Mouse (Mus musculus) liver, adult 2 months (tissue): ENCODE results near the gene Galntl6. TPM values are rescaled to one million over a fixed set of nuclear protein-coding genes. Genes with fewer than 3 reads are reported as not detected.

Experiments used
- DNase-seq: peaks from one replicate; pipeline ENCODE4 v3.0.0-alpha.2; 2011; ENCODE audit warnings: low read depth, low spot score; ENCODE audit errors: extremely low read depth
- H3K27ac ChIP-seq: fragments of 200-500 bp; replicated peaks from 2 replicates; pipeline ENCODE4 v1.5.1; 2012; ENCODE audit warnings: low read depth, mild to moderate bottlenecking, control low read depth, inconsistent platforms, low read length; ENCODE audit not compliant: insufficient read depth
- H3K27me3 ChIP-seq: fragments of 200-500 bp; 2 replicates; pipeline ENCODE4 v1.6.1; 2012; ENCODE audit warnings: mild to moderate bottlenecking, moderate library complexity, low read length, inconsistent platforms; ENCODE audit not compliant: control insufficient read depth, insufficient read depth
- H3K36me3 ChIP-seq: fragments of 200-500 bp; 2 replicates; pipeline ENCODE4 v1.6.1; 2012; ENCODE audit warnings: low read length, inconsistent platforms; ENCODE audit not compliant: control insufficient read depth, insufficient read depth
- H3K4me1 ChIP-seq: fragments of 200-500 bp; 2 replicates; pipeline ENCODE4 v1.6.1; 2011; ENCODE audit warnings: low read length; ENCODE audit not compliant: control insufficient read depth, insufficient read depth
- H3K4me3 ChIP-seq: fragments of 200-500 bp; 2 replicates; pipeline ENCODE4 v1.5.1; 2011; ENCODE audit warnings: low read depth, mild to moderate bottlenecking, control low read depth, low read length, moderate library complexity; ENCODE audit not compliant: insufficient read depth
- H3K79me2 ChIP-seq: fragments of 200-500 bp; 2 replicates; pipeline ENCODE4 v1.6.1; 2012; ENCODE audit warnings: inconsistent platforms, mild to moderate bottlenecking, low read length, moderate library complexity; ENCODE audit not compliant: control insufficient read depth, insufficient read depth
- H3K9ac ChIP-seq: fragments of 200-500 bp; 2 replicates; pipeline ENCODE4 v1.6.1; 2012; ENCODE audit warnings: low read depth, mild to moderate bottlenecking, control low read depth, inconsistent platforms, low read length
- CTCF ChIP-seq: fragments of 200-500 bp; IDR thresholded peaks from 2 replicates; pipeline ENCODE4 v1.5.1; 2011; ENCODE audit warnings: low read depth, low read length, control low read depth
- POLR2A ChIP-seq: fragments of 200-500 bp; IDR thresholded peaks from 2 replicates; pipeline ENCODE4 v1.6.1; 2011; ENCODE audit warnings: low read length, control low read depth; ENCODE audit not compliant: insufficient read depth; ENCODE audit errors: extremely low read depth
- WGBS: fragments of 180-500 bp; shearing (Covaris S2); methylation state at CpG from one replicate; pipeline ENCODE4 v1.1.7; 2018; 5-methylcytosine and 5-hydroxymethylcytosine counted together
- polyA plus RNA-seq: library from polyadenylated mRNA; depleted of rRNA; stranded (reverse); fragments of >200 nt; gene quantifications from 2 replicates; pipeline ENCODE4 v1.2.3, GENCODE M21; 2012
- total RNA-seq: library from RNA; depleted of rRNA; stranded (reverse); fragments of >200 nt; gene quantifications from 2 replicates; pipeline ENCODE4 v1.2.3, GENCODE M21; 2014

The Galntl6 gene
- total and polyA plus RNA-seq, 2 experiments: not detected

GRCm38 (mm10) chr8:58677847-58678450, 234.5 kb downstream of the Galntl6 start:
- H3K27ac ChIP-seq: no peak overlapping the region
- H3K4me1 ChIP-seq: no peaks in the 10 kb centered on the region
- H3K79me2 ChIP-seq: no peaks in the 10 kb centered on the region
- no peak for TF ChIP-seq POLR2A
- TF ChIP-seq CTCF: no peak
- no peak overlapping the region for H3K4me3 ChIP-seq
- no peak for DNase-seq
- H3K9ac ChIP-seq: no peak overlapping the region
- WGBS: 46% methylated on average over 6 of the region's 6 CpGs
- no peaks in the 10 kb centered on the region for H3K27me3 ChIP-seq
- H3K36me3 ChIP-seq: no peaks in the 10 kb centered on the region

- H3K9ac ChIP-seq: no peak overlapping the region
- WGBS: 76% methylated on average over 2 of the region's 2 CpGs
- DNase-seq: no peak
- TF ChIP-seq POLR2A: no peak
- TF ChIP-seq CTCF: no peak
- no peaks in the 10 kb centered on the region for H3K4me1 ChIP-seq
- H3K79me2 ChIP-seq: no peaks in the 10 kb centered on the region
- H3K27me3 ChIP-seq: no peaks in the 10 kb centered on the region
- no peak overlapping the region for H3K27ac ChIP-seq
- no peak overlapping the region for H3K4me3 ChIP-seq
- no peaks in the 10 kb centered on the region for H3K36me3 ChIP-seq
These were observed 243.4 kb downstream of the Galntl6 start for GRCm38 (mm10) chr8:58669075-58669474.

GRCm38 (mm10) chr8:58660019-58660418, 252.4 kb downstream of the Galntl6 start:
- Histone ChIP-seq H3K4me1 (no peaks in the 10 kb centered on the region), H3K27ac (no peak overlapping the region), H3K9ac (no peak overlapping the region), H3K79me2 (no peaks in the 10 kb centered on the region), H3K36me3 (no peaks in the 10 kb centered on the region), H3K27me3 (no peaks in the 10 kb centered on the region), H3K4me3 (no peak overlapping the region)
- DNase-seq: no peak
- no peak for TF ChIP-seq POLR2A
- no peak for TF ChIP-seq CTCF

- no peaks in the 10 kb centered on the region for H3K79me2 ChIP-seq
- 68% methylated on average over 4 of the region's 4 CpGs for WGBS
These were observed 256.8 kb downstream of the Galntl6 start for GRCm38 (mm10) chr8:58655631-58656030.

GRCm38 (mm10) chr8:58606451-58606850, 306.0 kb downstream of the Galntl6 start:
- Histone ChIP-seq H3K79me2 (no peaks in the 10 kb centered on the region), H3K4me1 (no peaks in the 10 kb centered on the region), H3K9ac (no peak overlapping the region), H3K27ac (no peak overlapping the region), H3K27me3 (no peaks in the 10 kb centered on the region), H3K36me3 (no peaks in the 10 kb centered on the region), H3K4me3 (no peak overlapping the region)
- no peak for DNase-seq
- TF ChIP-seq CTCF (no peak), POLR2A (no peak)
- WGBS: 70% methylated on average over 4 of the region's 4 CpGs

More at GRCm38 (mm10) chr8:58655631-58656030, 256.8 kb downstream of the Galntl6 start:
- Histone ChIP-seq H3K27me3 (no peaks in the 10 kb centered on the region), H3K4me3 (no peak overlapping the region), H3K36me3 (no peaks in the 10 kb centered on the region), H3K4me1 (no peaks in the 10 kb centered on the region), H3K27ac (no peak overlapping the region), H3K9ac (no peak overlapping the region)
- DNase-seq: no peak
- TF ChIP-seq POLR2A (no peak), CTCF (no peak)

- H3K27ac ChIP-seq: no peak overlapping the region
- no peak for DNase-seq
- TF ChIP-seq POLR2A (no peak), CTCF (no peak)
- 76% methylated on average over 4 of the region's 4 CpGs for WGBS
- no peaks in the 10 kb centered on the region for H3K27me3 ChIP-seq
- H3K9ac ChIP-seq: no peak overlapping the region
- no peak overlapping the region for H3K4me3 ChIP-seq
- H3K79me2 ChIP-seq: no peaks in the 10 kb centered on the region
- H3K36me3 ChIP-seq: no peaks in the 10 kb centered on the region
- no peaks in the 10 kb centered on the region for H3K4me1 ChIP-seq
These were observed 307.7 kb downstream of the Galntl6 start for GRCm38 (mm10) chr8:58604751-58605150.
